Mouse (Mus musculus) v-Abl transformed pro-B cells (cell line): ENCODE results near the gene Mettl5.

ENCODE experiments used
- in situ Hi-C, 2 experiments: fragments of 400-800 bp; cut with MboI; formaldehyde crosslinking; loops; one replicate each; pipeline ENCODE4 v1.15.1; 2025; ENCODE audit not compliant: unreplicated experiment in 2 of 2

Mettl5 gene

DNA sequence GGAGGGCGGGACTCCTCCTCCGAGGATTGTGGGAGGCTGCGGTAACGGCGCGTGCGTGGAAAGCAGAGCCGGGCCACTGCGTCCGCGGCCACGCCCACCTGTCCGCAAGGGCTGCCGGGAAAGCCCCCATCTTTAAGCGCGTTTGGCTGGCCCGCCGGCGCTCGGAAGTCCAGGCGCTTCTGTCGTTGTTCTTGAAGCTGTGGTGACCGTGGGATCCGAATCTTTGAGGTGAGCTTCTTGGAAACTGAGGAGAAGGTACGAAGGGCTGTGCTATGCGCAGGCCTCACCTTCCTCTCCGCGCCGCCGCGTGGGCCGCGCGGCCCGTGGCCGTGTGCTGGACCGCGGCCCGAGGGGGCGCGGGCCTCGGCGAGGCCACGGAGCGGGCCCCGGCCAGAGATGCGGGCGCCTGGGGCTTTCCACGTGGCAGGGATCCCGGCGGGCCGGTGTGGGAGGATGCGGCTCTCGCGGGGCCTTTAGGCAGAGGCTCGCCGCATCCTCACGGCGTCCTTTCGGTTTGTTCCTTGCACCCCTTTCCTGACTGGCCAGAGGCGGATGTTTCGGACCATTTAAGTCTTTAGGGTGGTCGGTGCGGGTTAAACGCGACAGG, 23.8 kb downstream of the Mettl5 start, which contains the start of gene Ssb:
Gene Ssb (plus strand): TSS at position 78 of the 607 bp plus-strand sequence.
- in situ Hi-C loops, result loop anchor here in 1 of 2 experiments (5.0 kb wide), 1 partner anchor 134 kb away; no protein-coding TSS in a partner anchor

DNA sequence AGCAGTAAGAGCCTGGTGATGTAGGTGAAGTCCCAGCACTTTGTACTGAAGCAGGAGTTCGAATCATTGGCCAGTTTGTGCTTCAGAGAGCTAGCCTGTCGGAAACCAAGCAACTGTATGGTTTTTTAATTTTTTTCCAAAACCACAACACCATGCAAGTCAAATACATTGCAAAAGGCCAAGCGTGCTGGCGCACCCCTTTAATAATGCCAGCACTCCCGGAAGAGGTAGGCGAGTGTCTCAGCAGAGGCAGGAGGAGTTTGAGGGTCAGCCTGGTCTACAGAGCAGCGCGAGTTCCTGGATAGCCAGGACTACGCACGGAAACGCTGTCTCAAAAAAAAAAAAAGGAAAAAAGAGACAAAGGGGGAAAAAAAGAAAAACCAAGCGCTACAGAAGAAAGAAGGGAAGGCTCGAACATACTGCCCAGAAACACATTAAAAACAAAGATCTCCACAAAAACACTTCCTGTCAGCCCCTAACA, 24.4 kb downstream of the Mettl5 start:
- in situ Hi-C loops, result loop anchor here in 1 of 2 experiments (5.0 kb wide), 1 partner anchor 134 kb away; no protein-coding TSS in a partner anchor

GRCm38 (mm10) chr2:69857882-69858281, 27.5 kb downstream of the Mettl5 start:
- in situ Hi-C loops, result loop anchor here (5.0 to 10.0 kb wide), 2 partner anchors 99 to 223 kb away; no protein-coding TSS in a partner anchor

DNA sequence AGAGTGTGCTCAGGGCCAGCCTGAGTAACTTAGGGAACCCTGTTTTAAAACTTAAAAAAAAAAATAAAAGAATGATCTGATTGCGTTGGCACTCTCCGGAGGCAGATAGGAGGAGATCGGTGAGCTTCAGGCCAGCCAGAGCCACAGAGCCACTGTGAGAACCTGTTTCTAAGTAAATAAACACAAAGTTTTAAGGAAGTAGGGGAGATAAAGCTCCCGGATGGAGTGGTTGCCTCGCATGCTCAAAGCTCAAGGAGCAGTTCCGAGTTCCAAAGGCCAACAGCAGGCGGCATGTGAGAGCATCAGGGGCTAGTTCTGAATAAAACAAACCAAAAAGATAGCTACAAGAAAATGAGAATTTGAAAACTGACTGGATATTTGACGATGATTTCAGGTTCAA, 29.0 kb downstream of the Mettl5 start:
- in situ Hi-C loops, result loop anchor here (5.0 to 10.0 kb wide), 2 partner anchors 101 to 222 kb away; no protein-coding TSS in a partner anchor

DNA sequence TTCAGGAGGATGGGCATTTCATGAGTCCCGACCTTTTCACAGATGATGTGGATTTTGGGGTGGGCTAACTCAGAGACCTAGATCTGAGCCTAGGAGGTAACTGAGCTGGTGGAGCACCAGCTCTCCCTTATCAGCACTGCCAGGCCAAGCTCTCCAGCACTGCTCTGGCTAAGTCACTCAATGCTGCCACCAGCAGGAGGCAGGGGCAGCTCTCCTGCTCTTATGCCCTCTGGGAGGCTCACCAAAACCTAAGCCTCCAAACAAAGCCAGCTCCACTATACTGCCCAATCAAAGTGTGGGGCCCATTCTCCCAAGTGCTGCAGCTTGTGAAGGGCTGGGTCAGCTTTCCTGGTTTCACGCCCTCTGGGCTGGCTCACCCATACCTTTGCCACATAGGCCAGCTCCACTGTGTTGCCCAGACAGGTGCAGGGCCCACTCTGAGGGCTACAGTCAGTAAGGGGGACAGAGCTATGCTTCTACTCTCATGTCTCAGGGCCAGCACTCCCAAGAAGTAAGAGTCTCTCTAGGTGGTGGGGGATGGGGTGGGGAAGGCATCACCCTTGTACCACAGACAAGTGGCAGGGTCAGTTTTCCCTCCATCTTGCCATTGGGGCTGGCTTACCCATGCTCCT, 33.9 kb downstream of the Mettl5 start:
- in situ Hi-C loops, result loop anchor here in 1 of 2 experiments (10.0 kb wide), 1 partner anchor 217 kb away; no protein-coding TSS in a partner anchor

DNA sequence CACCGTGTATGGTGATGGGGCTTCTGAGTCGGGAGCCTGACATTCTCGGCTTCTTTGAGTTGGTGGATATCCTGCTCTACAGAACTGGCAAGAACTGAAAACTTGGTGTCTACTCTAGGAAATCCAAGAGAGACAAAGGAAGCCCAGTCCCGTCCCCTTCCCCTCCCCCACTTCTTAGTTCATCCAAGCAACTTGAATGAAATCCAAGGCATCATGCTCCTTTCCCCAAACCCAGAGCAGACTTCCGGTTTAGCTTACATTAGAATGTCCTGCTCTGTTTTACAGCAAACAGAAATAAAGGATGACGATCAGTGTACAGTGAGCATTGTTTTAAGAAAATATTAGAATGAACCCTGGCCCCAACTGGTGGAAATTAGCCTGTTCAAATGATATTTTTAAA, 36.2 kb downstream of the Mettl5 start:
- in situ Hi-C loops, result loop anchor here in 1 of 2 experiments (25.0 kb wide), 2 partner anchors 363 to 713 kb away; partner anchors contain the start of gene Gad1

GRCm38 (mm10) chr2:69840261-69840660, 45.2 kb downstream of the Mettl5 start:
- in situ Hi-C loops, result loop anchor here in 1 of 2 experiments (25.0 kb wide), 2 partner anchors 372 to 722 kb away; partner anchors contain the start of gene Gad1

- in situ Hi-C loops, result loop anchor here in 1 of 2 experiments (25.0 kb wide), 2 partner anchors 374 to 724 kb away; partner anchors contain the start of gene Gad1
Observed at GRCm38 (mm10) chr2:69838707-69839106, 46.7 kb downstream of the Mettl5 start.

GRCm38 (mm10) chr2:69837996-69838395, 47.4 kb downstream of the Mettl5 start:
- in situ Hi-C loops, result loop anchor here in 1 of 2 experiments (25.0 kb wide), 2 partner anchors 374 to 724 kb away; partner anchors contain the start of gene Gad1

GRCm38 (mm10) chr2:69837244-69837967, 48.0 kb downstream of the Mettl5 start:
- in situ Hi-C loops, result loop anchor here in 1 of 2 experiments (25.0 kb wide), 2 partner anchors 375 to 725 kb away; partner anchors contain the start of gene Gad1

- in situ Hi-C loops, result loop anchor here in 1 of 2 experiments (25.0 kb wide), 2 partner anchors 382 to 732 kb away; partner anchors contain the start of gene Gad1
Observed at GRCm38 (mm10) chr2:69830116-69830515, 55.3 kb downstream of the Mettl5 start.

- in situ Hi-C loops, result loop anchor here in 1 of 2 experiments (25.0 kb wide), 2 partner anchors 383 to 733 kb away; partner anchors contain the start of gene Gad1
Observed at GRCm38 (mm10) chr2:69829680-69830079, 55.7 kb downstream of the Mettl5 start.

DNA sequence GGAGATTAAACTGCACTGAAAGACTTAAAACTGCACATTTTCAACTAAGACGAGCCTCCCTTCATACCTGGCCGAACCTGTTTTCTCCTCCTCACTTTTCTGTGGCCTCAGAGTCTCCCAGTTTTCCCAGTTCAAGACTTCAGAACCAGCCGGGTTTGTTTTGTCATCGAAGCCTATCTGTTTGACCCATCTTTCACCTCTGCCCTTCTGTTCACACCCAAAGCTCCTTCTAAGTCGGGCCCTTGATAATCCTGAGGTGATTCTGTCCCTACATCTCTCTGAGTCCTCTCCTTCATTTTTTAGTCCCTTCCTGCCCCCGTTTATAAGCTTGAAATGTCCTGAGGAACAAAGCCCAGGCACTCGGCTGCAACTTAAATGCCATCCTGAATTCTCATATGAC, 57.4 kb downstream of the Mettl5 start:
- in situ Hi-C loops, result loop anchor here in 1 of 2 experiments (25.0 kb wide), 2 partner anchors 384 to 734 kb away; partner anchors contain the start of gene Gad1

DNA sequence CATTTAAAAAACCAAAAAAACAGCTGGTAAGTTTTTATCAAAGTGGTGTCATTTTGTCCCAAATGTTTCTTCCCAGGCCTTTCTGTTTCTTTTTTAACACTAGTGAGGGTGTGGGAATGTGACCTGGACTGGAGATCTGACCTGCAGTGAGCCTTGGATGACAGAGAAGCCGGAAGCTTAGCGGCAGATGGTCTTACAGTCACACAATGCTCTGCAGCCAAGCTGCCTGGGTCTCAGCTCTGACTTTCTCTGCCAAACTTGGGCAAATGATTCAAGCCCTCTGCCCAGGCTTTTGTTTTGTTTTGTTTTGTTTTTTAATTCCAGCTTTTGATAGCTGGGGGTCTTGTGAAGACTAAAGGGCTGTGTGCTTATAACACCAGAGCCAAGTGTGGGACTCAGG, 59.0 kb downstream of the Mettl5 start:
- in situ Hi-C loops, result loop anchor here in 1 of 2 experiments (25.0 kb wide), 2 partner anchors 386 to 736 kb away; partner anchors contain the start of gene Gad1

GRCm38 (mm10) chr2:69825898-69826297, 59.5 kb downstream of the Mettl5 start:
- in situ Hi-C loops, result loop anchor here in 1 of 2 experiments (25.0 kb wide), 2 partner anchors 386 to 736 kb away; partner anchors contain the start of gene Gad1

- in situ Hi-C loops, result no loop called here
Observed at GRCm38 (mm10) chr2:69823129-69823677, 62.2 kb downstream of the Mettl5 start.

DNA sequence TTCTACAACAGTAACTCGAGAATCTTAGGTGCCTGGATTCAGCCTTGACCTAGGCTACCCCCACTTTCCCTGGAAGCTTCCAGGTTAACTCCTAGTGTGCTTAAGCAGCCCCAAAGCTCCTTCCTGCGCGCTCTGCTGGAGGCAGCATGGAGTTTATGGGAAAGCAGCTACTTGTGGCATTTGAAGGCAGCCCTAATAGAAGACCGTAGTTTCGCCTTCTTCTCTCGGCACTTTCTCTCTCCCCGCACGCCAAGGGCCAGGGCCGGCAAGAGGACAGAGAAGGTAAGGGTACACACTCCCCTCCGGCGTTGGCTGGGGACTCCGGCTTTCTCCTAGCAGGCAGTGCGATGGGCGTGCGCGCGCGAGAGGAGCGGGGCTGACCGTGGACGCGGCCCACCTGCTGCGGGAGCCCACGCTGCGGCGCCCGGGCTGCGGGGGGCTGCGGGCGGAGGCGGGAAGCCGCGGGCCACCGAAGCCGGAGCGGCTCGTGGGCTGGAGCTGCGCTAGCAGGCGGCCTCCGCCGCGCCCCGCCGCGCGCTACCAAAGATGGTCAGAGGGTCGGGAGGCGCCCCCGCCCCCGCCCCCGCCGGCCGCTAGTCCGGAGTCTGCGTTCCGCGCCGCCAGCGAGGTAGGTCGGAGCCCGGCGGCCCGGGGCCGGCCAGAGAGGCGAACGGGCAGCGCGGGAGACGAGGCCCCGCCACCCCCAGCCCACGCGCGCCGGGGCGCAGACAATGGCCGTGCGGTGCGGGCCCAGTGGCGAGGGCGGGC, 62.9 kb downstream of the Mettl5 start:
- in situ Hi-C loops, result no loop called here

DNA sequence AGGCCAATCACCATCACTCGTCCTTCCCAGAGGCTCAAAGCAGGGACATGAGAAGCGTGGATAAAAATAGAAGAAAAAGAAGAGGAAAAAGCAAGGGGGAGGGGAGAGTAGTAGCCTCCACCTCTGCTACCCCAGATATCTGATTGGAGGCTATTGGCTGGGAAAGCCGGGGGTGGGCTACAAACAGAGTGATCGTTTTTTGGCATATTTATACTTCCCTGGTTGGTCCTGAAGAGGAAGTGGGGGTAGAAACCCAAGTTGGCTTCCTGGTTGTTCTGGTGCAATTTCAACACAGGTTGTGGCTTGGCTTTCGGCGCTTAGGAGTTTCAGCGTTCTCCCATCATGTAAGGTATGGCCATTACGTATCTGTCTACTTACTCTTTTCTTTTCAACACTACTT, 63.7 kb downstream of the Mettl5 start, which contains the start of gene Klhl23:
Gene Klhl23 (plus strand): TSS at position 234 of the 400 bp plus-strand sequence.
- in situ Hi-C loops, result no loop called here
